Mouse (Mus musculus): Measurements from ENCODE around the gene Hist4h4.

Gene Hist4h4

GRCm38 (mm10) chr6:136803739-136804633 lies at the start of gene Hist4h4:
Hist4h4 (minus strand) TSS chr6:136804415.
- in situ Hi-C loops (cut with MboI; ENCODE audit: unreplicated experiment in 2 of 2): loop anchor here in 1 of 2 experiments (10.0 kb wide), 1 partner anchor 339 kb away; no protein-coding TSS in a partner anchor

GRCm38 (mm10) chr6:136852762-136853161 lies 48.5 kb upstream of the Hist4h4 start:
- in situ Hi-C loops (cut with MboI; ENCODE audit: unreplicated experiment in 2 of 2): loop anchor here in 1 of 2 experiments (25.0 kb wide), 1 partner anchor 335 kb away; no protein-coding TSS in a partner anchor

- in situ Hi-C loops (cut with MboI; ENCODE audit: unreplicated experiment in 2 of 2): loop anchor here in 1 of 2 experiments (25.0 kb wide), 1 partner anchor 335 kb away; no protein-coding TSS in a partner anchor
Observed at GRCm38 (mm10) chr6:136852348-136852747, 48.1 kb upstream of the Hist4h4 start.

- in situ Hi-C loops (cut with MboI; ENCODE audit: unreplicated experiment in 2 of 2): loop anchor here in 1 of 2 experiments (25.0 kb wide), 1 partner anchor 337 kb away; no protein-coding TSS in a partner anchor
Observed at GRCm38 (mm10) chr6:136850267-136850666, 46.1 kb upstream of the Hist4h4 start.

- in situ Hi-C loops (cut with MboI; ENCODE audit: unreplicated experiment in 2 of 2): loop anchor here (25.0 kb wide), 2 partner anchors 888 to 1612 kb away; partner anchors contain the start of gene Strap (in 2 of the 2)
Observed at GRCm38 (mm10) chr6:136848971-136849370, 44.8 kb upstream of the Hist4h4 start.

GRCm38 (mm10) chr6:136848399-136848798 lies 44.2 kb upstream of the Hist4h4 start:
- in situ Hi-C loops (cut with MboI; ENCODE audit: unreplicated experiment in 2 of 2): loop anchor here (25.0 kb wide), 2 partner anchors 889 to 1611 kb away; partner anchors contain the start of gene Strap (in 2 of the 2)

GRCm38 (mm10) chr6:136847790-136848189 lies 43.6 kb upstream of the Hist4h4 start:
- in situ Hi-C loops (cut with MboI; ENCODE audit: unreplicated experiment in 2 of 2): loop anchor here (25.0 kb wide), 2 partner anchors 890 to 1610 kb away; partner anchors contain the start of gene Strap (in 2 of the 2)

GRCm38 (mm10) chr6:136847267-136847666 lies 43.1 kb upstream of the Hist4h4 start:
- in situ Hi-C loops (cut with MboI; ENCODE audit: unreplicated experiment in 2 of 2): loop anchor here (25.0 kb wide), 2 partner anchors 890 to 1610 kb away; partner anchors contain the start of gene Strap (in 2 of the 2)

GRCm38 (mm10) chr6:136845706-136846480 lies 41.7 kb upstream of the Hist4h4 start:
- in situ Hi-C loops (cut with MboI; ENCODE audit: unreplicated experiment in 2 of 2): loop anchor here (25.0 kb wide), 2 partner anchors 891 to 1609 kb away; partner anchors contain the start of gene Strap (in 2 of the 2)

- in situ Hi-C loops (cut with MboI; ENCODE audit: unreplicated experiment in 2 of 2): loop anchor here (25.0 kb wide), 2 partner anchors 892 to 1608 kb away; partner anchors contain the start of gene Strap (in 2 of the 2)
Observed at GRCm38 (mm10) chr6:136844903-136845302, 40.7 kb upstream of the Hist4h4 start.

- in situ Hi-C loops (cut with MboI; ENCODE audit: unreplicated experiment in 2 of 2): loop anchor here (25.0 kb wide), 2 partner anchors 900 to 1600 kb away; partner anchors contain the start of gene Strap (in 2 of the 2)
Observed at GRCm38 (mm10) chr6:136837323-136837722, 33.1 kb upstream of the Hist4h4 start.

GRCm38 (mm10) chr6:136835352-136835751 lies 31.1 kb upstream of the Hist4h4 start, which contains the start of gene Smco3:
Smco3 (minus strand) TSS chr6:136835452.
- in situ Hi-C loops (cut with MboI; ENCODE audit: unreplicated experiment in 2 of 2): loop anchor here (25.0 kb wide), 2 partner anchors 902 to 1598 kb away; partner anchors contain the start of gene Strap (in 2 of the 2)

GRCm38 (mm10) chr6:136831712-136832111 lies 27.5 kb upstream of the Hist4h4 start:
- in situ Hi-C loops (cut with MboI; ENCODE audit: unreplicated experiment in 2 of 2): loop anchor here (25.0 kb wide), 2 partner anchors 906 to 1594 kb away; partner anchors contain the start of gene Strap (in 2 of the 2)

- in situ Hi-C loops (cut with MboI; ENCODE audit: unreplicated experiment in 2 of 2): loop anchor here (25.0 kb wide), 2 partner anchors 909 to 1591 kb away; partner anchors contain the start of gene Strap (in 2 of the 2)
Observed at GRCm38 (mm10) chr6:136828681-136829080, 24.5 kb upstream of the Hist4h4 start.

GRCm38 (mm10) chr6:136827881-136828561 lies 23.8 kb upstream of the Hist4h4 start, which contains the start of gene Wbp11:
Wbp11 (minus strand) TSS chr6:136828233.
- in situ Hi-C loops (cut with MboI; ENCODE audit: unreplicated experiment in 2 of 2): loop anchor here (25.0 kb wide), 2 partner anchors 909 to 1591 kb away; partner anchors contain the start of gene Strap (in 2 of the 2)

- in situ Hi-C loops (cut with MboI; ENCODE audit: unreplicated experiment in 2 of 2): loop anchor here (25.0 kb wide), 2 partner anchors 910 to 1590 kb away; partner anchors contain the start of gene Strap (in 2 of the 2)
Observed at GRCm38 (mm10) chr6:136827516-136827880, 23.3 kb upstream of the Hist4h4 start, which contains the start of gene BC049715. BC049715 (plus strand) TSS chr6:136827626.

GRCm38 (mm10) chr6:136827116-136827515 lies 22.9 kb upstream of the Hist4h4 start:
- in situ Hi-C loops (cut with MboI; ENCODE audit: unreplicated experiment in 2 of 2): loop anchor here (25.0 kb wide), 2 partner anchors 910 to 1590 kb away; partner anchors contain the start of gene Strap (in 2 of the 2)

GRCm38 (mm10) chr6:136824987-136825386 lies 20.8 kb upstream of the Hist4h4 start:
- in situ Hi-C loops (cut with MboI; ENCODE audit: unreplicated experiment in 2 of 2): loop anchor here (25.0 kb wide), 2 partner anchors 912 to 1588 kb away; partner anchors contain the start of gene Strap (in 2 of the 2)

- in situ Hi-C loops (cut with MboI; ENCODE audit: unreplicated experiment in 2 of 2): no loop called here
Observed at GRCm38 (mm10) chr6:136821086-136821485, 16.9 kb upstream of the Hist4h4 start.
